Mouse (Mus musculus): ENCODE measurements around the gene Gm4881. TPM values are rescaled to one million over a fixed set of nuclear protein-coding genes. Genes with fewer than 3 reads are reported as not detected.
A peak's percentile ranks its signal among the peaks of the same experiment; 100 is the strongest.

Gene Gm4881
- polyA plus RNA-seq, 1 experiment from 2014 or later = not detected

- TF ChIP-seq EP300 (IDR thresholded peaks at IDR 0.05) (peak; percentile 92), CTCF (IDR thresholded peaks at IDR 0.05) (peak; percentile 68)
- Histone ChIP-seq H3K4me1 (ENCODE audit: insufficient read depth, low read depth, low read length) (peaks cover 22% of the 10 kb centered on the region), H3K27ac (ENCODE audit: low read length) (peak within 1 kb of the TSS; percentile 96), H3K9me3 (ENCODE audit: low read length) (no peaks in the 10 kb centered on the region), H3K9ac (replicated peaks; ENCODE audit: low read depth) (peak within 1 kb of the TSS; percentile 98), H3K4me3 (ENCODE audit: low read depth, low read length) (peak within 1 kb of the TSS; percentile 89), H3K36me3 (ENCODE audit: insufficient read depth, low read length) (peaks cover 25% of the 10 kb centered on the region), H3K4me2 (replicated peaks; ENCODE audit: low read depth, low read length) (peak within 1 kb of the TSS; percentile 58), H3K27me3 (replicated peaks; ENCODE audit: insufficient read depth, low read length) (no peaks in the 10 kb centered on the region)
- under 1% methylated on average over 57 of the region's 57 CpGs for whole genome bisulfite sequencing
- DNase-seq (ENCODE audit: low spot score) = peak; percentile 100
- ATAC-seq = peak; percentile 95
Measured at GRCm38 (mm10) chr7:24883896-24884692, 60.2 kb downstream of the Gm4881 start, which contains the start of gene Rps19. Gene Rps19 (plus strand): TSS chr7:24884371.

GRCm38 (mm10) chr7:24882416-24883199, 61.7 kb downstream of the Gm4881 start:
- ATAC-seq = no peak
- no peaks in the 10 kb centered on the region for H3K9me3 ChIP-seq (ENCODE audit: low read length)
- no peak overlapping the region for H3K27ac ChIP-seq (ENCODE audit: low read length)
- TF ChIP-seq EP300 (IDR thresholded peaks at IDR 0.05) (no peak), CTCF (IDR thresholded peaks at IDR 0.05) (no peak)
- peaks cover 17% of the 10 kb centered on the region; the same call in 1 of the 2 replicates for H3K36me3 ChIP-seq (ENCODE audit: insufficient read depth, low read length)
- H3K4me2 ChIP-seq (replicated peaks; ENCODE audit: low read depth, low read length) = no peak overlapping the region
- H3K9ac ChIP-seq (replicated peaks; ENCODE audit: low read depth) = no peak overlapping the region
- H3K27me3 ChIP-seq (replicated peaks; ENCODE audit: insufficient read depth, low read length) = no peaks in the 10 kb centered on the region
- no peak for DNase-seq (ENCODE audit: low spot score)
- peaks cover 22% of the 10 kb centered on the region for H3K4me1 ChIP-seq (ENCODE audit: insufficient read depth, low read depth, low read length)
- 88% methylated on average over 9 of the region's 9 CpGs for WGBS
- H3K4me3 ChIP-seq (ENCODE audit: low read depth, low read length) = no peak overlapping the region

- no peak for TF ChIP-seq EP300 (IDR thresholded peaks at IDR 0.05)
- no peaks in the 10 kb centered on the region for H3K9me3 ChIP-seq (ENCODE audit: low read length)
- H3K27ac ChIP-seq (ENCODE audit: low read length) = no peak overlapping the region
- WGBS = 42% methylated on average over 2 of the region's 2 CpGs
- H3K4me2 ChIP-seq (replicated peaks; ENCODE audit: low read depth, low read length) = no peak overlapping the region
- no peak overlapping the region for H3K4me3 ChIP-seq (ENCODE audit: low read depth, low read length)
- DNase-seq (ENCODE audit: low spot score) (no peak), ATAC-seq (no peak)
- no peaks in the 10 kb centered on the region for H3K27me3 ChIP-seq (replicated peaks; ENCODE audit: insufficient read depth, low read length)
- no peak overlapping the region for H3K9ac ChIP-seq (replicated peaks; ENCODE audit: low read depth)
- H3K4me1 ChIP-seq (ENCODE audit: insufficient read depth, low read depth, low read length) = no peaks in the 10 kb centered on the region
- H3K36me3 ChIP-seq (ENCODE audit: insufficient read depth, low read length) = no peaks in the 10 kb centered on the region
Measured at GRCm38 (mm10) chr7:24879620-24880019, 64.7 kb downstream of the Gm4881 start.

GRCm38 (mm10) chr7:24877588-24877987, 66.7 kb downstream of the Gm4881 start:
- no peaks in the 10 kb centered on the region for H3K9me3 ChIP-seq (ENCODE audit: low read length)
- DNase-seq (ENCODE audit: low spot score) (no peak), ATAC-seq (no peak)
- no peaks in the 10 kb centered on the region for H3K27me3 ChIP-seq (replicated peaks; ENCODE audit: insufficient read depth, low read length)
- H3K9ac ChIP-seq (replicated peaks; ENCODE audit: low read depth) = no peak overlapping the region
- no peak for TF ChIP-seq CTCF (IDR thresholded peaks at IDR 0.05)
- no peak for TF ChIP-seq EP300 (IDR thresholded peaks at IDR 0.05)
- 60% methylated on average over 3 of the region's 3 CpGs for WGBS
- no peaks in the 10 kb centered on the region for H3K36me3 ChIP-seq (ENCODE audit: insufficient read depth, low read length)
- no peak overlapping the region for H3K27ac ChIP-seq (ENCODE audit: low read length)
- H3K4me2 ChIP-seq (replicated peaks; ENCODE audit: low read depth, low read length) = no peak overlapping the region
- no peaks in the 10 kb centered on the region for H3K4me1 ChIP-seq (ENCODE audit: insufficient read depth, low read depth, low read length)
- H3K4me3 ChIP-seq (ENCODE audit: low read depth, low read length) = no peak overlapping the region

Small RNA genes within 50 kb of the gene (microRNA-seq; reads per million reads assigned to microRNA genes)
- gene Mir7046 (not detected), gene Mir7047 (not detected)

Other genes with a start within 250 kb of the Gm4881 start
- gene BC049730, start 235.3 kb downstream of the Gm4881 start, polyA plus RNA-seq (2015; fragmentation: Nextera tagmentation; extraction: Ambion mirVana) = not detected in 2 replicates
- not detected in 2 replicates for gene Gm4763, start 217.6 kb downstream of the Gm4881 start, polyA plus RNA-seq (2015; fragmentation: Nextera tagmentation; extraction: Ambion mirVana)
- 3.5 and 4.1 TPM in 2 replicates for gene Cd177, start 184.2 kb downstream of the Gm4881 start, polyA plus RNA-seq (2015; fragmentation: Nextera tagmentation; extraction: Ambion mirVana)
- gene Ceacam10, start 167.3 kb downstream of the Gm4881 start, polyA plus RNA-seq (2015; fragmentation: Nextera tagmentation; extraction: Ambion mirVana) = 0.73 and 0.82 TPM in 2 replicates
- gene Gm9844, start 82.3 kb downstream of the Gm4881 start, polyA plus RNA-seq (2015; fragmentation: Nextera tagmentation; extraction: Ambion mirVana) = 13.3 and 13.8 TPM in 2 replicates
- gene Lypd4, start 74.6 kb downstream of the Gm4881 start, polyA plus RNA-seq (2015; fragmentation: Nextera tagmentation; extraction: Ambion mirVana) = not detected in 2 replicates
- not detected in 2 replicates for gene Dmrtc2, start 74.4 kb downstream of the Gm4881 start, polyA plus RNA-seq (2015; fragmentation: Nextera tagmentation; extraction: Ambion mirVana)
- 2,947 and 3,302 TPM in 2 replicates for gene Rps19, start 60.1 kb downstream of the Gm4881 start, polyA plus RNA-seq (2015; fragmentation: Nextera tagmentation; extraction: Ambion mirVana)
- gene Cd79a, start 47.1 kb downstream of the Gm4881 start, polyA plus RNA-seq (2015; fragmentation: Nextera tagmentation; extraction: Ambion mirVana) = 3.2 and 4.3 TPM in 2 replicates
- 123 and 143 TPM in 2 replicates for gene Arhgef1, start 41.6 kb downstream of the Gm4881 start, polyA plus RNA-seq (2015; fragmentation: Nextera tagmentation; extraction: Ambion mirVana)
- gene Rabac1, start 28.3 kb upstream of the Gm4881 start, polyA plus RNA-seq (2015; fragmentation: Nextera tagmentation; extraction: Ambion mirVana) = 488 and 561 TPM in 2 replicates
- 0.57 and 0.73 TPM in 2 replicates for gene Atp1a3, start 61.5 kb upstream of the Gm4881 start, polyA plus RNA-seq (2015; fragmentation: Nextera tagmentation; extraction: Ambion mirVana)
- 1.9 and 2.9 TPM in 2 replicates for gene Grik5, start 127.9 kb upstream of the Gm4881 start, polyA plus RNA-seq (2015; fragmentation: Nextera tagmentation; extraction: Ambion mirVana)
- gene Zfp574, start 128.1 kb upstream of the Gm4881 start, polyA plus RNA-seq (2015; fragmentation: Nextera tagmentation; extraction: Ambion mirVana) = 19.8 and 20.1 TPM in 2 replicates
- 0.98 and 1.4 TPM in 2 replicates for gene Pou2f2, start 235.2 kb upstream of the Gm4881 start, polyA plus RNA-seq (2015; fragmentation: Nextera tagmentation; extraction: Ambion mirVana)